In the genomic region with DNA sequence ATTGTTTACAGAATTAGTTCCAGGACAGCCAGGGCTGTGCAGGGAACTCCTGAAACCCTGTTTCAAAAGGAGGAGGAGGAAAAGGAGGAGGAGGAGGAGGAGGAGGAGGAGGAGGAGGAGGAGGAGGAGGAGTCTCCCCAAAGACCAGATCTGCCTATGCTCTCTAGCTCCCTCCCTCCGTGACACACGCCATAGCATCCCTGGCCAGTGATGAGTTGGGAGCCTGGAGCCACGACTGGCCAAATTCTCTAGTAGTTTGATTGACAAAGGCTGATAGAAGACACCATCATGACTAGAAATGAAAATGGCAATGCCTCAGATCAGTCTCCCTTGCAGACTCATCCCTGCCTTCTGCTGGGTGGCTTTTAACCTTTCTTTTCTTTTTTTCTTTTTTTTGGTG, we compare ENCODE assay signal across 18 mouse cellular contexts. TPM values are rescaled to one million over a fixed set of nuclear protein-coding genes. Genes with fewer than 3 reads are reported as not detected.
A peak's percentile ranks its signal among the peaks of the same experiment; 100 is the strongest.
DNase-seq lines count a peak whose midpoint lies in the region; ATAC-seq and TF ChIP-seq lines count a peak whose summit lies in the region.
"Had no signal": no experiment of that assay in that cellular context is flagged by ENCODE, and none has a peak within 500 bp of the region (broad histone marks: within the 10 kb centered on the region; RNA-seq: fewer than 3 reads in every experiment).

No protein-coding gene starts in this region.

- no peaks in the 10 kb centered on the region for H3K27me3 ChIP-seq in ES-Bruce4 (ENCODE audit: control insufficient read depth, insufficient read depth, low read length, poor library complexity, severe bottlenecking)
- no peaks in the 10 kb centered on the region for H3K27me3 ChIP-seq in liver, embryonic 14.5 days (ENCODE audit: control insufficient read depth, insufficient read depth, low read length)
- H3K27me3 ChIP-seq: embryonic facial prominence, embryonic 12.5 days; forebrain, embryonic 12.5 days; limb, embryonic 13.5 days; neural tube, embryonic 13.5 days had no signal

- WGBS in liver, embryonic 14.5 days (ENCODE audit: insufficient replicate concordance) = 47% methylated on average over 3 of the region's 3 CpGs

- no peak overlapping the region for H3K27ac ChIP-seq in ES-Bruce4 (ENCODE audit: insufficient read depth, low read length)
- H3K27ac ChIP-seq in cortical plate, adult 2 months (ENCODE audit: insufficient read depth, low read length) = no peak overlapping the region
- no peak overlapping the region for H3K27ac ChIP-seq in liver, embryonic 14.5 days
- H3K27ac ChIP-seq: embryonic facial prominence, embryonic 12.5 days; forebrain, embryonic 12.5 days; heart, embryonic 10.5 days; limb, embryonic 13.5 days; neural tube, embryonic 13.5 days had no signal

- peak; percentile 61 for TF ChIP-seq CTCF in ES-Bruce4 (IDR thresholded peaks at IDR 0.05; ENCODE audit: low read depth, low read length)
- 0 out of 2 replicates have a peak, but pooled peaks have one; percentile 18 for TF ChIP-seq CTCF in cortical plate, adult 2 months (IDR thresholded peaks at IDR 0.05; ENCODE audit: extremely low read depth, insufficient read depth, low read length)
- TF ChIP-seq CTCF in liver, embryonic 14.5 days (IDR thresholded peaks at IDR 0.05; ENCODE audit: low read depth) = peak; percentile 68

- no peak overlapping the region for H3K4me3 ChIP-seq in ES-Bruce4 (ENCODE audit: low read depth, low read length)
- no peak overlapping the region for H3K4me3 ChIP-seq in cortical plate, adult 2 months (ENCODE audit: insufficient read depth, low read length)
- no peak overlapping the region for H3K4me3 ChIP-seq in liver, embryonic 14.5 days (ENCODE audit: insufficient read depth in 1 of 2, low read depth in 2 of 2, low read length in 2 of 2)
- H3K4me3 ChIP-seq: embryonic facial prominence, embryonic 12.5 days; forebrain, embryonic 12.5 days; heart, embryonic 10.5 days; limb, embryonic 13.5 days; neural tube, embryonic 13.5 days had no signal

- TF ChIP-seq EP300 in ES-Bruce4 (IDR thresholded peaks at IDR 0.05; ENCODE audit: insufficient read depth, low read depth, low read length) = no peak
- no peak for TF ChIP-seq EP300 in liver, embryonic 14.5 days (IDR thresholded peaks at IDR 0.05; ENCODE audit: low read depth)

- no peaks in the 10 kb centered on the region for H3K36me3 ChIP-seq in ES-Bruce4 (ENCODE audit: control insufficient read depth, insufficient read depth, low read length, poor library complexity, severe bottlenecking)
- peaks cover 7% of the 10 kb centered on the region for H3K36me3 ChIP-seq in liver, embryonic 14.5 days (replicated peaks; ENCODE audit: control insufficient read depth, insufficient read depth, low read depth)

- no peak for TF ChIP-seq POLR2A in ES-Bruce4 (IDR thresholded peaks at IDR 0.05; ENCODE audit: insufficient read depth, low read length)
- no peak for TF ChIP-seq POLR2A in cortical plate, adult 2 months (IDR thresholded peaks at IDR 0.05; ENCODE audit: extremely low read depth, insufficient read depth, low read length)

- H3K4me2 ChIP-seq in liver, embryonic 14.5 days (ENCODE audit: low read depth) = no peak overlapping the region
- H3K4me2 ChIP-seq: embryonic facial prominence, embryonic 12.5 days; forebrain, embryonic 12.5 days; limb, embryonic 13.5 days; neural tube, embryonic 13.5 days had no signal

- no peaks in the 10 kb centered on the region for H3K4me1 ChIP-seq in ES-Bruce4 (ENCODE audit: control insufficient read depth, insufficient read depth, low read length)
- no peaks in the 10 kb centered on the region; the same call in 1 of the 2 replicates for H3K4me1 ChIP-seq in cortical plate, adult 2 months (ENCODE audit: control insufficient read depth, insufficient read depth, low read length)
- no peaks in the 10 kb centered on the region for H3K4me1 ChIP-seq in liver, embryonic 14.5 days (replicated peaks; ENCODE audit: control insufficient read depth in 2 of 2, insufficient read depth in 2 of 2, low read length in 1 of 2)
- H3K4me1 ChIP-seq: heart, embryonic 10.5 days had no signal

- peak; percentile 66 for ATAC-seq in liver, embryonic 14.5 days (ENCODE audit: insufficient read depth)

- intact Hi-C loops in heart, postnatal 36 days (cut with DNase I) = no loop called here

- H3K9ac ChIP-seq in ES-Bruce4 (ENCODE audit: low read depth, poor library complexity, severe bottlenecking) = no peak overlapping the region
- no peak overlapping the region for H3K9ac ChIP-seq in liver, embryonic 14.5 days (replicated peaks)
- H3K9ac ChIP-seq: embryonic facial prominence, embryonic 12.5 days; forebrain, embryonic 12.5 days; limb, embryonic 13.5 days; neural tube, embryonic 13.5 days had no signal

- no peaks in the 10 kb centered on the region for H3K9me3 ChIP-seq in ES-Bruce4 (replicated peaks; ENCODE audit: control insufficient read depth, insufficient read depth, low read length, poor library complexity, severe bottlenecking)
- H3K9me3 ChIP-seq in liver, embryonic 14.5 days (ENCODE audit: control insufficient read depth, low read length) = no peaks in the 10 kb centered on the region
- H3K9me3 ChIP-seq: embryonic facial prominence, embryonic 12.5 days; forebrain, embryonic 12.5 days; heart, embryonic 10.5 days; limb, embryonic 13.5 days; neural tube, embryonic 13.5 days had no signal

- DNase-seq in heart, adult 11 months = peak; percentile 66
- no peak for DNase-seq in heart, postnatal 36 days
- no peak for DNase-seq in liver, embryonic 14.5 days (ENCODE audit: low read depth in 3 of 3, low spot score in 3 of 3)
- DNase-seq in spleen, adult 12 weeks (ENCODE audit: low spot score) = no peak
- DNase-seq in c-Kit-positive CD71-positive TER-119-positive erythroid progenitor cells, embryonic 14.5 days (ENCODE audit: low spot score) = no peak
- no peak for DNase-seq in right cerebral cortex, adult 18-20 months
- DNase-seq: cerebellum, adult 8-10 months; kidney, adult 9 months; lung, postnatal 4 days; retina, postnatal 1 day; spleen, adult 18-20 months had no signal

RNA-seq across cellular contexts. Expression of a gene that starts 16.3 kb away (rescaled TPM):
- 10 to 100 TPM; 36.4 to 38.9 TPM for total RNA-seq in heart, postnatal 36 days (2021)
- 5.4 and 7.0 TPM in 2 replicates for polyA plus RNA-seq in ES-Bruce4 (2011; ENCODE audit: insufficient read depth, insufficient read length, low read depth, missing spikeins)
- polyA plus RNA-seq in cortical plate, adult 2 months (2012; rRNA removed) = 34.7 and 38.1 TPM in 2 replicates
- polyA plus RNA-seq in liver, embryonic 14.5 days (2012; rRNA removed) = 8.0 and 12.0 TPM in 2 replicates
- polyA plus RNA-seq in liver, embryonic 14.5 days (2014; fragmentation: Nextera tagmentation; extraction: Ambion mirVana) = 15.7 and 15.9 TPM in 2 replicates

RNA-seq across cellular contexts. Expression of a gene that starts 23.4 kb away (rescaled TPM):
- 10 to 100 TPM; 61.7 to 68.2 TPM for total RNA-seq in heart, postnatal 36 days (2021)
- polyA plus RNA-seq in ES-Bruce4 (2011; ENCODE audit: insufficient read depth, insufficient read length, low read depth, missing spikeins) = 393 and 460 TPM in 2 replicates
- 80.3 and 88.7 TPM in 2 replicates for polyA plus RNA-seq in cortical plate, adult 2 months (2012; rRNA removed)
- 26.2 and 76.5 TPM in 2 replicates for polyA plus RNA-seq in liver, embryonic 14.5 days (2012; rRNA removed)
- 161 and 170 TPM in 2 replicates for polyA plus RNA-seq in liver, embryonic 14.5 days (2014; fragmentation: Nextera tagmentation; extraction: Ambion mirVana)

RNA-seq across cellular contexts. Expression of a gene that starts 47.4 kb away (rescaled TPM):
- 10 to 100 TPM; 20.8 to 25.3 TPM for total RNA-seq in heart, postnatal 36 days (2021)
- 53.2 and 54.5 TPM in 2 replicates for polyA plus RNA-seq in ES-Bruce4 (2011; ENCODE audit: insufficient read depth, insufficient read length, low read depth, missing spikeins)
- 12.7 and 13.6 TPM in 2 replicates for polyA plus RNA-seq in cortical plate, adult 2 months (2012; rRNA removed)
- polyA plus RNA-seq in liver, embryonic 14.5 days (2012; rRNA removed) = 5.7 and 9.4 TPM in 2 replicates
- polyA plus RNA-seq in liver, embryonic 14.5 days (2014; fragmentation: Nextera tagmentation; extraction: Ambion mirVana) = 33.2 and 35.4 TPM in 2 replicates

RNA-seq across cellular contexts. Expression of a gene that starts 48.6 kb away (rescaled TPM):
- 10 to 100 TPM; 22.7 to 24.1 TPM for total RNA-seq in heart, postnatal 36 days (2021)
- polyA plus RNA-seq in ES-Bruce4 (2011; ENCODE audit: insufficient read depth, insufficient read length, low read depth, missing spikeins) = 10.2 and 11.2 TPM in 2 replicates
- polyA plus RNA-seq in cortical plate, adult 2 months (2012; rRNA removed) = 25.5 and 29.9 TPM in 2 replicates
- 2.6 and 9.2 TPM in 2 replicates for polyA plus RNA-seq in liver, embryonic 14.5 days (2012; rRNA removed)
- polyA plus RNA-seq in liver, embryonic 14.5 days (2014; fragmentation: Nextera tagmentation; extraction: Ambion mirVana) = 14.8 and 15.1 TPM in 2 replicates

RNA-seq across cellular contexts. Expression of a gene that starts 48.6 kb away (rescaled TPM):
- total RNA-seq in heart, postnatal 36 days (2021) = under 1 TPM; 0.36 to 0.65 TPM
- 3.7 and 6.1 TPM in 2 replicates for polyA plus RNA-seq in ES-Bruce4 (2011; ENCODE audit: insufficient read depth, insufficient read length, low read depth, missing spikeins)
- 3.7 TPM in 2 replicates for polyA plus RNA-seq in cortical plate, adult 2 months (2012; rRNA removed)
- polyA plus RNA-seq in liver, embryonic 14.5 days (2012; rRNA removed) = 0.06 and 0.18 TPM in 2 replicates
- 0.14 and 0.25 TPM in 2 replicates for polyA plus RNA-seq in liver, embryonic 14.5 days (2014; fragmentation: Nextera tagmentation; extraction: Ambion mirVana)

Comparison
In these comparisons a context has a peak if more than half of its experiments do, and no peak if none do; other contexts are left out.
1. CTCF ChIP-seq: peak in every context shown above with its lines; median percentile 68 in liver, embryonic 14.5 days; 61 in ES-Bruce4; 18 in cortical plate, adult 2 months.